Mouse (Mus musculus) inflammation-experienced regulatory T-cells, adult 6 months (primary cell): ENCODE measurements around the gene Kcnk3. TPM values are rescaled to one million over a fixed set of nuclear protein-coding genes. Genes with fewer than 3 reads are reported as not detected.

Source experiments
- ATAC-seq: one replicate; pipeline ENCODE4 v1.8.0; 2017
- polyA plus RNA-seq, 3 experiments: library from polyadenylated mRNA; unstranded; fragments of 100-300 nt; shearing (Covaris generic); gene quantifications; one replicate each; pipeline ENCODE4 v1.2.1; 2017

The Kcnk3 gene
- polyA plus RNA-seq, 3 experiments from 2014 or later: 0.09 TPM; not detected in 2

DNA sequence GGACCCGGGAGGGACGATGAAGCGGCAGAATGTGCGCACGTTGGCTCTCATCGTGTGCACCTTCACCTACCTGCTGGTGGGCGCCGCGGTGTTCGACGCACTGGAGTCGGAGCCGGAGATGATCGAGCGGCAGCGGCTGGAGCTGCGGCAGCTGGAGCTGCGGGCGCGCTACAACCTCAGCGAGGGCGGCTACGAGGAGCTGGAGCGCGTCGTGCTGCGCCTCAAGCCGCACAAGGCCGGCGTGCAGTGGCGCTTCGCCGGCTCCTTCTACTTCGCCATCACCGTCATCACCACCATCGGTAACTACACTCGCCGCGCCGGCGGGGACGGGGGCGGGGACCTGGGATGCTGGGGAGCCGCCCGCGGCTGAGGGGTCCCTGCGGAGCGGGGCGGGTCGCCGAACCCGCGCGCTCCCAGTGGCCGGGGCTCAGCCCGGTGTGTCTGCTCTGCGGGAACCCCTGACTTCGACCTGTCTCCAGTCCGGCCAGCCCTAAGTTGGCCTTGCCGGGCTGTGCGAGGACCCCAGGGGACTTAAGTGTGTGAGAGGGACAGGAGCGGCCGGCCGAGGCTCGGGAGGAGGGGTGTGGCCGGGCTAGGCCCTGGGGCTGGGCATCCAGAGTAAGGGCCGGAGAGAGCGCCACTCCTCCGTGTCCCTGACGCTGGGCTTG is 465 bp downstream of the Kcnk3 start:
- ATAC-seq: no peak

- no peak for ATAC-seq
Measured at GRCm38 (mm10) chr5:30589069-30589468, 1.1 kb downstream of the Kcnk3 start.

DNA sequence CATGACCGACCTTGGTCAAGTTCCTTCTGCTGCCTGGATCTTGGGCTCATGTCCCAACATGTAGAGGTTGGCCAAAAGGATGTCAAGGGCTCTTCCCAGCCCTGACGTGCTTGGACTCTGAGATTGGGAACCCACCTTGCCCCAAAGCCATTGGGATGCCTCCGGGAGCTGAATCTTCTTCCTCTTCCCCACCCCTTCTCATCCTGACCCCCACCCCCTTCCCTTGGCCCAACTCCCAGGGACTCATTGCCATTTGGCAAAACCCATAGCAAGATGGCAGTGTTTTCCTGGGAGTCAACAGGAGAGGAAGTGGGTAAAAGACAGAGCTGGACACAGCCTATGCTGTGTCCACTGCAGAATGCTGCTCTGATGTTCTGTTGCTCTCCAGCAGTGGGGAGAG is 1.6 kb downstream of the Kcnk3 start:
- no peak for ATAC-seq

- no peak for ATAC-seq
Measured at GRCm38 (mm10) chr5:30590231-30590630, 2.3 kb downstream of the Kcnk3 start.

- ATAC-seq: no peak
Measured at GRCm38 (mm10) chr5:30591205-30591731, 3.3 kb downstream of the Kcnk3 start.

DNA sequence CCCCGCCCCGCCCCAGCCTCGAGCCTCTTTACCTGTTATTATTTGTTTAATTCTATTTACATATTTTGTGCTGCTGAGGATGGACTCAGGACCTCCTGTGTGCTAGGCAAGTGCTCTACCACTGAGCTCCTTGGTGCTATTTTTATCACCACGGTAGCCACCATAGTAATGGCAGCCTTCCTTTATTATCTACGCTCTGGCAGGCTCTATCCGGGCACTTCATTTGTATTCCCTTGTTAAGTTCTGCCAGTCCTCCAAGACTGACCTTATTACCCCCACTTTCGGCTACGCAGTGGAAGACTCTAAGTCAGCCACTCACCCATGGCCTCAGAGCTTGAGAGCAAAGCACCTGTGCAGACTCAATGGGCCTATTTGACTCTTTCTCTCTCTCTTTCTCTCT is 3.8 kb downstream of the Kcnk3 start:
- no peak for ATAC-seq

- ATAC-seq: no peak
Measured at GRCm38 (mm10) chr5:30592279-30592980, 4.5 kb downstream of the Kcnk3 start.

- no peak for ATAC-seq
Measured at GRCm38 (mm10) chr5:30593360-30593759, 5.4 kb downstream of the Kcnk3 start.

DNA sequence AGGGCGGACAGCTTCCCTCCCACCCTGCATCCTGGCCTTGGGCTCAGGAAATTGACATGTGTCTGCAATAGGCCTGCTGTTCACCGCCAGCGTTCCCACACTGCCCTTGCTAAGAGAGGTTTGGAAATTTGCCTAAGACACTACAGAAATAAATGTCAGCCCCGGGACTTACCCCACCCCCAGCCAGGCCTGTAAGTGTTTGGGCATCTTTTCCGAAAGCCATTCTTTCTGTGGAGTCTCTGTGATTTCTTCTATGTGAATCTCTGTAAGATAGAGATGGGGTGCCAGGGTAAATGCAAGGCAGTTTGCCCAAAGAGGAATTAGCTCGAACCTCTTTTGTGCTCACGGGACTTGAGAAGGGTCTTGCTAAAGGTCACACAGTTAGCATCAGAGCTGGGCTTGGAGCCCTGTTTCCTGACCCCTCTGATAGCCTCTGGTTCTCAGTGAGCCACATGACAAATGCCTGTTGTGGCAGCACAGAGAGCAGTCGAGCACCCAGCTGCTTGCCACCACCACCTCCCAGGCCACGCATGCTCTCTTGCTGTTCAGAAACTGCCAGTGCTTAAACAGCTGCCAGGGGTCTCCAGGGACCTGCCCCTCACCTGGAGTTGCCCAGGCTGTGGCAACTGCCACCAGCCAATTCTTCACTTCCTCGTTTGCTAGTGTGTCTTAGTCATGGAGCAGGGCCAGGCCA is 6.0 kb downstream of the Kcnk3 start:
- no peak for ATAC-seq

DNA sequence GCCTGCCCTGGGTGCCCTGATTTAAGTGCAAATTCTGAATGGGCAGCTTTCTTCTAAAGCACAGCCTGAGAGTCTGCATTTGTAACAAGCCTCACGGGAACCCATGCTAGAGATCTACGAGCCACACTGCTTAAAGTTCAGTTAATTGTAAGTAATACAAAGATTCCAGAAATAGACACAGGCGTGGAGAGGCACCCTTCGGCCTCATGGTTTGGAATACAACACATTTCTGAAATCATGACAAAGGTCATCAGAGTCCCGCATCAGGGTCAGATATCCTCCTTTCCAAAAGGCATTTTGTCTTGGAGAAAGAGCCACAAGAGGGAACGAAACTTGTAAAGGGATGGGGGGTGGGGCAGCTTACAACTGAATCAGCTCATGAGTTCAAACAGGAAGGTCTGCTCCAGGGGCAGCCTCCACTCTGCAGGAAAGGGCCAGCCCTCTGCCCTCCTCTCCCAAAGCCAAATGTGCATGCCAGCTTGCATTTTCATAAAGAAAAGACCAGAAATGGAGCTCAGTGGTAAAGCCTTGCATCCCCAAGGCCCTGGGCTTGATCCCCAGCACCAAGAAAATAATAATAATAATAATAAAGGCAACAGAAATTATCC is 7.1 kb downstream of the Kcnk3 start:
- ATAC-seq: no peak

DNA sequence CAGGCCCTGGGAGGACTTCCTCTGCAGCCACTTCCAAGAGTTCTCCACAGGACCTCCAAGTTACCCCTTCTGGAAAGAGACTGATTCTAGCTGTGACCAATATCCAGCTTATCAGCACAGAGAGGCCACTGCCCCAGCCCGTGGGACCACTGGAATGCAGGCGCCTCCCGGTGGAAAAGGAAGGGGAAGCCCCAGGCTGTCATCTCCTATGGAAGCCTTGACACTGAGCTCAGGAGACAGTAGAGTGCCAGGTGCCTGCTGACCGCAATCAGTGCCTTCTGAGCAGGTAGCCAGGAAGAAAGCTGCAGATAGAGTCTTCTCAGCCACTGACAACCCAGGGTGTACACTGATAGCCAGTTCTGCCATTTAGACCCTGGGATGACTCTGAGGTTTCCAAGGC is 13.4 kb downstream of the Kcnk3 start:
- no peak for ATAC-seq

GRCm38 (mm10) chr5:30603255-30603654 is 15.3 kb downstream of the Kcnk3 start:
- ATAC-seq: no peak

GRCm38 (mm10) chr5:30603926-30604325 is 16.0 kb downstream of the Kcnk3 start:
- ATAC-seq: no peak

GRCm38 (mm10) chr5:30604769-30605188 is 16.8 kb downstream of the Kcnk3 start:
- no peak for ATAC-seq

DNA sequence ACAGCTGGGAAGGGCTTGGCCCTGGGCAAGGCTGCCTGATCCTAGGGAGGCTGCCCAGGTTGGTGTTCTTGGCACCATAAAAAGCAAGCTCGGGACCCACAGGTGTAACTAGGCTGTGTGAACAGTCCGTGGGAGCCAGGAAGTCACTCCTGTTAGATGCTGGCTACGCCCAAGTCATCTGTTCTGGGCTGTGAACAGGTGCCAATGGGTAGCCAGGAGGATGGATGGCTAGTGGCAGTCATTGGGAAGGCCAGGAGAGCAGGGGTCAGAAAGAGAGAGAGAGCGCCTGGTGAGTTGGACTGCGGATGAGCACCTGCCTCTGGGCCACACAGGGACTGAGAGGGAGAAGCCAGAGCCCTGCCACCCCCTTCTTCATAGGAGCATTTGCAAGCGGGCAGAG is 17.7 kb downstream of the Kcnk3 start:
- no peak for ATAC-seq

GRCm38 (mm10) chr5:30606424-30607073 is 18.6 kb downstream of the Kcnk3 start:
- no peak for ATAC-seq

DNA sequence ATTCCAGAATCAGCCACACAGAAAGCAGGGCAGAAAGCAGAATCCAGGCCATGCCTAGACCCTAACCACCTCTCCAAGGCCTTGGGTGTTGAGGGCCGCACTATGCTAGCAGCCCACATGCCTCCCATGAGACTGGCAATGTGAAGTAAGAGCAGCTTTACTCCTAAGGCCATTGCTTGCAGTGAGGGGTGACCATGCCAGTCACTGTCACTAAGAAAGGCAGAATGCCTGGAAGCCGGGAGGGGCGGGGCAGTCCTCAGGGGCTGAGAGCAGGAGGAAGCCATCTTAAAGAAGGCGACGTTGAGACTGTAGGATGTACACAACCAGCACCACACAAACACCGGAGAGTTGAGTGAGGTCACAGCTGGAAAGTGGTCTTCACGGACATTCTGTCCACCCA is 21.1 kb downstream of the Kcnk3 start:
- no peak for ATAC-seq

- ATAC-seq: no peak
Measured at GRCm38 (mm10) chr5:30609918-30610645, 22.1 kb downstream of the Kcnk3 start.

- no peak for ATAC-seq
Measured at GRCm38 (mm10) chr5:30611091-30611490, 23.1 kb downstream of the Kcnk3 start.

DNA sequence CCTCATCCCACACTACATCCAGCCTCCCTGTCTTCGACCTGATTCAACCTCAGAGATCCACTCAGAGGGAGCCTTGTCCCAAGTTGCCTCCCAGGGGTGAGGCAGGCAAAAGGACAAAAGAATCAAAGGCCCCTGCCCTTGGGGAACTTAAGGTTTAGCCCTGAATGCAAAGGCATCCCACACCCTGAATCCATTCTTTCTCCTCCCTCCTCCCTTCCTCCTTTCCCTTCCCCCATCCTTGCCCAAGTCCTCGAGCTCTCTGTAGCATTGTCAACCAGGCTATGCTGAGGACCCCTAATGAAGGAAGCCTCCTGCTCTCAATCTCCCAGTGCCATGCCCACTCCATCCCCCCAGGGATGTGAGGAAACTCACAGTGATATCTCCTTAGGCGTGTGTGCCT is 23.7 kb downstream of the Kcnk3 start:
- ATAC-seq: no peak

DNA sequence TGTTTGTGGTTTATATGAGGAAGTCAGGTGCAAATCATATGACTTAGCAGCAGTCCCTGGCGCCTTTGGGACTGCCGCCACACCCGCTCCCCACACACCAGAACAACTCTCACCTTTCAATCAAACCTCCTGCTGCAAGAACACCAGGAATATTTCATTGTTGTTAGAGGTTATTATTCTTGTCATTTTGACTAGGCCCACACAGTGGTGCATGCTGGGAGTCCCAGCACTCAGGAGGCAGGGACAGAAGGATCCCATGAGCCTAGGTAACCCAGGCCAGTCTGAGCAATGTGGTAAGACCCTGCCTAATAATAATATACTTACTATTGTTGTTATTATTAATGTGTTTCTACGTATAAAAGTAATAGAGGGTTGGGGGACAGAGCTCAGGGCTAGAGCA is 24.6 kb downstream of the Kcnk3 start:
- no peak for ATAC-seq

DNA sequence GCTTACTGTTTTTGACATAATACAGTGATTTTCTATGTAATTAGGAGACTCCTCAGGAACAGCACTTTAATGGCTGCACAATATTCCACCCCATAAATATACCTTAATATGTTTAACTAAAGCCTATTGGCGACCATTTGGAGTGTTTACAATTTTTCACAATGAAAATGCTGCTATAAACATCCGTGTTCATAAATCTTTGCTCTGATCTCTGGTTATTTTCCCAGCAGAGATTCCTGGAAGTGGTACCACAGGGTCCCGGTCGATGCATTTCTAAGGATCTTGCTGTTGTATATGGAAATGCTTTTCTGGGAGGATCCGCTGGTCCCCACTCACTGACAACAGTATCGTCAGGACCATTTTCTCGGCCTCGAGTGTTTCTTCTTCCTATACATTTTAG is 25.3 kb downstream of the Kcnk3 start:
- no peak for ATAC-seq
